Mouse (Mus musculus) spleen, adult 2 months (tissue): ENCODE measurements around the gene Oaz1. TPM values are rescaled to one million over a fixed set of nuclear protein-coding genes. Genes with fewer than 3 reads are reported as not detected.

Source experiments
- DNase-seq, 2 experiments: peaks; one replicate each; pipeline versions ENCODE4 v3.0.0 to v3.0.0-alpha.2; 2012 to 2021; ENCODE audit warnings: low spot score in 2 of 2, low read depth in 1 of 2
- H3K27ac ChIP-seq: fragments of 200-500 bp; 2 replicates; pipeline ENCODE4 v1.5.1; 2012; ENCODE audit warnings: low read length, inconsistent platforms; ENCODE audit not compliant: insufficient read depth
- H3K27me3 ChIP-seq: fragments of 200-500 bp; 2 replicates; pipeline ENCODE4 v1.6.1; 2012; ENCODE audit warnings: mild to moderate bottlenecking, moderate library complexity, low read length, inconsistent platforms; ENCODE audit not compliant: control insufficient read depth, insufficient read depth
- H3K36me3 ChIP-seq: fragments of 200-500 bp; 2 replicates; pipeline ENCODE4 v1.6.1; 2012; ENCODE audit warnings: mild to moderate bottlenecking, low read length, inconsistent platforms; ENCODE audit not compliant: control insufficient read depth, insufficient read depth
- H3K4me1 ChIP-seq: fragments of 200-500 bp; 2 replicates; pipeline ENCODE4 v1.6.1; 2011; ENCODE audit warnings: inconsistent platforms; ENCODE audit not compliant: control insufficient read depth, insufficient read depth, insufficient read length
- H3K4me3 ChIP-seq: fragments of 200-500 bp; 2 replicates; pipeline ENCODE4 v1.5.1; 2011; ENCODE audit warnings: mild to moderate bottlenecking, inconsistent platforms; ENCODE audit not compliant: insufficient read depth, insufficient read length; ENCODE audit errors: extremely low read depth
- CTCF ChIP-seq: fragments of 200-500 bp; IDR thresholded peaks from 2 replicates; pipeline ENCODE4 v1.5.1; 2011; ENCODE audit warnings: mild to moderate bottlenecking, inconsistent platforms; ENCODE audit not compliant: insufficient read depth, insufficient read length, insufficient replicate concordance; ENCODE audit errors: extremely low read depth
- POLR2A ChIP-seq: fragments of 200-500 bp; IDR thresholded peaks from 2 replicates; pipeline ENCODE4 v1.6.1; 2011; ENCODE audit warnings: low read depth, low read length, inconsistent platforms
- WGBS: fragments of 180-500 bp; shearing (Covaris S2); methylation state at CpG from one replicate; pipeline ENCODE4 v1.1.7; 2018; 5-methylcytosine and 5-hydroxymethylcytosine counted together
- polyA plus RNA-seq: library from polyadenylated mRNA; depleted of rRNA; stranded (reverse); fragments of >200 nt; gene quantifications from 2 replicates; pipeline ENCODE4 v1.2.3, GENCODE M21; 2012

Oaz1 gene
- polyA plus RNA-seq, 1 experiment = 730 TPM

- no peaks in the 10 kb centered on the region for H3K36me3 ChIP-seq
- H3K4me3 ChIP-seq = no peak overlapping the region
- no peaks in the 10 kb centered on the region for H3K4me1 ChIP-seq
- peaks cover 6% of the 10 kb centered on the region; the same call in 1 of the 2 replicates for H3K27me3 ChIP-seq
- WGBS = 88% methylated on average over 2 of the region's 2 CpGs
- no peak overlapping the region for H3K27ac ChIP-seq
- TF ChIP-seq POLR2A (no peak), CTCF (no peak)
- DNase-seq = no peak
Measured at GRCm38 (mm10) chr10:80841685-80842084, 15.2 kb downstream of the Oaz1 start.

- no peak for TF ChIP-seq CTCF
- TF ChIP-seq POLR2A = no peak
- no peak for DNase-seq
- Histone ChIP-seq H3K4me1 (no peaks in the 10 kb centered on the region), H3K27ac (no peak overlapping the region), H3K27me3 (peaks cover 6% of the 10 kb centered on the region; the same call in 1 of the 2 replicates), H3K36me3 (no peaks in the 10 kb centered on the region), H3K4me3 (no peak overlapping the region)
- 90% methylated on average over 15 of the region's 15 CpGs for WGBS
Measured at GRCm38 (mm10) chr10:80842334-80842733, 15.9 kb downstream of the Oaz1 start.

- no peak for DNase-seq
- TF ChIP-seq POLR2A (no peak), CTCF (no peak)
- no peak overlapping the region for H3K27ac ChIP-seq
- peaks cover 6% of the 10 kb centered on the region; the same call in 1 of the 2 replicates for H3K27me3 ChIP-seq
- no peaks in the 10 kb centered on the region for H3K4me1 ChIP-seq
- H3K4me3 ChIP-seq = no peak overlapping the region
- H3K36me3 ChIP-seq = no peaks in the 10 kb centered on the region
- WGBS = 18% methylated on average over 30 of the region's 32 CpGs
Measured at GRCm38 (mm10) chr10:80843087-80843930, 16.9 kb downstream of the Oaz1 start.

- Histone ChIP-seq H3K27ac (no peak within 1 kb of the TSS), H3K4me1 (no peaks in the 10 kb centered on the region), H3K4me3 (no peak within 1 kb of the TSS), H3K27me3 (peaks cover 6% of the 10 kb centered on the region; the same call in 1 of the 2 replicates), H3K36me3 (no peaks in the 10 kb centered on the region)
- 6% methylated on average over 49 of the region's 51 CpGs for WGBS
- TF ChIP-seq POLR2A (no peak), CTCF (no peak)
- DNase-seq = no peak
Measured at GRCm38 (mm10) chr10:80843931-80844547, 17.6 kb downstream of the Oaz1 start, which contains the start of gene Lingo3. Gene Lingo3 (minus strand): TSS chr10:80844039.

GRCm38 (mm10) chr10:80845055-80845693 lies 18.7 kb downstream of the Oaz1 start:
- H3K27ac ChIP-seq = no peak overlapping the region
- TF ChIP-seq CTCF (no peak), POLR2A (no peak)
- H3K4me3 ChIP-seq = no peak overlapping the region
- no peak for DNase-seq
- WGBS = 74% methylated on average over 8 of the region's 8 CpGs
- H3K27me3 ChIP-seq = peaks cover 6% of the 10 kb centered on the region; the same call in 1 of the 2 replicates
- no peaks in the 10 kb centered on the region for H3K36me3 ChIP-seq
- no peaks in the 10 kb centered on the region for H3K4me1 ChIP-seq

GRCm38 (mm10) chr10:80845732-80846131 lies 19.3 kb downstream of the Oaz1 start:
- WGBS = 83% methylated on average over 12 of the region's 12 CpGs
- TF ChIP-seq CTCF = no peak
- no peak for TF ChIP-seq POLR2A
- Histone ChIP-seq H3K4me1 (no peaks in the 10 kb centered on the region), H3K27ac (no peak overlapping the region), H3K4me3 (no peak overlapping the region), H3K27me3 (peaks cover 6% of the 10 kb centered on the region; the same call in 1 of the 2 replicates), H3K36me3 (no peaks in the 10 kb centered on the region)
- no peak for DNase-seq
